Mouse (Mus musculus) testis, postnatal 14 days (tissue): ENCODE results near the gene Pds5a.
A peak's percentile ranks its signal among the peaks of the same experiment; 100 is the strongest.

ENCODE experiments used
- DNase-seq: peaks from one replicate; pipeline ENCODE4 v3.0.0; 2021; ENCODE audit warnings: low spot score

Pds5a gene

DNA sequence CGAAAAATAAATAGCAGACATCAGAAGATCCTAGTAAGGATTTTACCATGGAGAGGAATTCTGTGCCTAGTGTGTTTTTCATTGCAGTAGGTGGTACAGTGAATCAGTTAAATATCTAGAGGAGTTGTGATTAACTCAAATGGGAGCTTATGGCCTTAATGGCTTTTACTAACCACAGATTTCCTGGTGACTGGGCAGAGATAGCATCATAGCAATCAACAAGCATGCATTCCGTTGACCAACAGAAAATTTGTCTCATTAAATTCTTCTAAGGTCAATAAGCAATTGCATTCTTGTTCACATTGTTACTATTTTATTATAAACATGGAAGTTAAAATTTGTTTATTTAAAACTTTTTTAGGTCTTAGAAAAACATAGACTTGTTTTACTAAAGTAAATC is 132.6 kb downstream of the Pds5a start:
- DNase-seq, result no peak

DNA sequence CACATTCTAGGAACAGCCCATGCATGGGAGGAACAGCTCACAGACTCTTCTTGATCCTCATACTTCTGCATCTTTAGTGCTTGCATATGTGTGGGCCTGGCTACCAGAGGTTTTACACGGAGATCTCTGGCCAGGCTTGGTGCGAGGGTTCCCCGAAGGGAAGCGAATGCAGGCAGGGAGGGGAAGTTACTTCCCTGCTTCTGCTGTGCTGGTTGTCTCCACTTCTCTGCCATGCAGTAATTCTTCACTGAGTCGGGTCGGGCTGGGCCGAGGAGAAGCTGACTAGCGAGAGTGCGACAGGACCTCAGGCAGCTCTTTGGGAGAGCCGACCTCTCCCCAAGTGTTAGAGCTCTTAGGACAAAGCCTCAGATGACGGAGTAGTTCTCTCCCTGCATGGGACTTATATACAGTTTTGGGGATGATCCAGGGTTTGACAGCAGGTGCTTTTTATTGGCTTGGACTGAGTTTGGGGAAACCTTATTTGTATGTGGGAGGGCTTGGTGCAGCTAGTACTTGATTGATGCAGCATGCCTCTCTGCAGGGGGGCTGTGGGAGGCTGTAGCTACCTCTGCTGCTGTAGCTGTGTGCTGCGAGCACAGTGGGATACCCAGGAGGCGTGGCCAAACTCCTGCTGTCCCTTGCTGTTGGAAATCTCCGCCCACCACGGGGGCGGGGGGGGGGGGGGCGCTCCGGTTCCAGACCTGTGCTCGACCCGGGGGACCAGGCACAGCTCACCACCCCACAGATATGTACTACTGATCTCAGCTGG is 136.8 kb downstream of the Pds5a start:
- DNase-seq, result peak; percentile 15

- DNase-seq, result no peak
These were observed 141.0 kb downstream of the Pds5a start for GRCm38 (mm10) chr5:65557109-65557508.
